Mouse (Mus musculus) liver, embryonic 12.5 days (tissue): ENCODE measurements around the gene H1f0. TPM values are rescaled to one million over a fixed set of nuclear protein-coding genes. Genes with fewer than 3 reads are reported as not detected.
"Not testable (repeated sequence)": the region's sequence is repeated elsewhere in the genome, so short reads cannot be mapped to it uniquely, and the experiment has no call there.

Experiments
- ATAC-seq: fragments of 200-750 bp; cut with Nextera tagmentation; 2 replicates; pipeline ENCODE4 v1.8.0; 2017; ENCODE audit warnings: moderate number of reproducible peaks, mild to moderate bottlenecking, moderate library complexity
- H3K27ac ChIP-seq: fragments of 300-500 bp; sonication (generic); 2 replicates; pipeline ENCODE4 v1.5.1; 2016; ENCODE audit warnings: mild to moderate bottlenecking
- H3K27me3 ChIP-seq: fragments of 300-500 bp; sonication (generic); replicated peaks from 2 replicates; pipeline ENCODE4 v1.6.1; 2016; ENCODE audit warnings: mild to moderate bottlenecking, moderate library complexity
- H3K36me3 ChIP-seq: fragments of 300-500 bp; sonication (generic); 2 replicates; pipeline ENCODE4 v1.6.1; 2016; ENCODE audit warnings: mild to moderate bottlenecking, moderate library complexity
- H3K4me1 ChIP-seq: fragments of 300-500 bp; sonication (generic); 2 replicates; pipeline ENCODE4 v1.6.1; 2016
- H3K4me2 ChIP-seq: fragments of 300-500 bp; sonication (generic); 2 replicates; pipeline ENCODE4 v1.6.1; 2016; ENCODE audit warnings: mild to moderate bottlenecking, moderate library complexity
- H3K4me3 ChIP-seq: fragments of 300-500 bp; sonication (generic); 2 replicates; pipeline ENCODE4 v1.5.1; 2016; ENCODE audit warnings: mild to moderate bottlenecking, moderate library complexity
- H3K9ac ChIP-seq: fragments of 300-500 bp; sonication (generic); 2 replicates; pipeline ENCODE4 v1.6.1; 2016; ENCODE audit warnings: mild to moderate bottlenecking, moderate library complexity
- H3K9me3 ChIP-seq: fragments of 300-500 bp; sonication (generic); replicated peaks from 2 replicates; pipeline ENCODE4 v1.6.1; 2016; ENCODE audit warnings: mild to moderate bottlenecking, moderate library complexity
- WGBS: fragments of 180-500 bp; shearing (Covaris S2); methylation state at CpG from one replicate; pipeline ENCODE4 v1.1.7; 2016; ENCODE audit not compliant: insufficient replicate concordance; 5-methylcytosine and 5-hydroxymethylcytosine counted together
- polyA plus RNA-seq: library from polyadenylated mRNA; unstranded; fragments of >200 nt; fragmentation: Nextera tagmentation; extraction: Ambion mirVana; gene quantifications from 2 replicates; pipeline ENCODE4 v1.2.1, GENCODE M21; 2016

Gene H1f0
- polyA plus RNA-seq, 1 experiment from 2014 or later: 114 TPM

GRCm38 (mm10) chr15:79027291-79028205, 702 bp upstream of the H1f0 start:
- Histone ChIP-seq H3K27me3 (peaks cover 96% of the 10 kb centered on the region), H3K4me2 (peak overlapping the region; percentile 89), H3K4me1 (peaks cover 66% of the 10 kb centered on the region), H3K27ac (peak overlapping the region; percentile 85), H3K9ac (peak overlapping the region; percentile 91), H3K9me3 (no peaks in the 10 kb centered on the region), H3K4me3 (peak overlapping the region; percentile 65), H3K36me3 (no peaks in the 10 kb centered on the region)
- WGBS: 7% methylated on average over 43 of the region's 46 CpGs
- ATAC-seq: no peak

- peak overlapping the region; percentile 65 for H3K4me3 ChIP-seq
- 23% methylated on average over 16 of the region's 16 CpGs for WGBS
- H3K27ac ChIP-seq: peak overlapping the region; percentile 85
- H3K9ac ChIP-seq: peak overlapping the region; percentile 91
- no peaks in the 10 kb centered on the region for H3K36me3 ChIP-seq
- H3K9me3 ChIP-seq: no peaks in the 10 kb centered on the region
- no peak for ATAC-seq
- peaks cover 92% of the 10 kb centered on the region for H3K27me3 ChIP-seq
- H3K4me1 ChIP-seq: peaks cover 56% of the 10 kb centered on the region
- H3K4me2 ChIP-seq: peak overlapping the region; percentile 89
Measured at GRCm38 (mm10) chr15:79028823-79029484, 704 bp downstream of the H1f0 start.

- ATAC-seq: no peak
- Histone ChIP-seq H3K9me3 (no peaks in the 10 kb centered on the region), H3K9ac (peak overlapping the region; percentile 91), H3K4me2 (peak overlapping the region; percentile 89), H3K36me3 (no peaks in the 10 kb centered on the region), H3K27ac (0 out of 2 replicates have a peak overlapping the region, but pooled peaks have one; percentile 23), H3K27me3 (peaks cover 93% of the 10 kb centered on the region), H3K4me1 (peaks cover 56% of the 10 kb centered on the region), H3K4me3 (peak overlapping the region; percentile 65)
- 13% methylated on average over 11 of the region's 11 CpGs for WGBS
Measured at GRCm38 (mm10) chr15:79029519-79030241, 1.4 kb downstream of the H1f0 start.

GRCm38 (mm10) chr15:79030551-79031435, 2.5 kb downstream of the H1f0 start:
- peaks cover 4% of the 10 kb centered on the region; the same call in 1 of the 2 replicates for H3K36me3 ChIP-seq
- H3K4me2 ChIP-seq: peak overlapping the region; percentile 89
- ATAC-seq: peak; percentile 69
- H3K9me3 ChIP-seq: no peaks in the 10 kb centered on the region
- no peak overlapping the region for H3K27ac ChIP-seq
- 3% methylated on average over 52 of the region's 52 CpGs for WGBS
- H3K27me3 ChIP-seq: peaks cover 82% of the 10 kb centered on the region
- H3K4me3 ChIP-seq: peak overlapping the region; percentile 65
- H3K4me1 ChIP-seq: peaks cover 50% of the 10 kb centered on the region
- H3K9ac ChIP-seq: peak overlapping the region; percentile 91; the same call in 1 of the 2 replicates

- not testable (repeated sequence) for H3K9ac ChIP-seq, H3K9me3 ChIP-seq, H3K27ac ChIP-seq, ATAC-seq, H3K4me3 ChIP-seq
- WGBS: 80% methylated on average over 5 of the region's 5 CpGs
- peaks cover 45% of the 10 kb centered on the region for H3K4me1 ChIP-seq
- H3K27me3 ChIP-seq: peaks cover 79% of the 10 kb centered on the region
- H3K4me2 ChIP-seq: peak overlapping the region; percentile 89; the same call in 1 of the 2 replicates
- H3K36me3 ChIP-seq: peaks cover 14% of the 10 kb centered on the region
Measured at GRCm38 (mm10) chr15:79031908-79032307, 3.7 kb downstream of the H1f0 start.

GRCm38 (mm10) chr15:79037913-79038328, 9.7 kb downstream of the H1f0 start:
- 6% methylated on average over 14 of the region's 14 CpGs for WGBS
- peak overlapping the region; percentile 62 for H3K4me2 ChIP-seq
- H3K36me3 ChIP-seq: peaks cover 17% of the 10 kb centered on the region
- 0 out of 2 replicates have a peak overlapping the region, but pooled peaks have one; percentile 2 for H3K9ac ChIP-seq
- H3K9me3 ChIP-seq: no peaks in the 10 kb centered on the region
- H3K4me3 ChIP-seq: peak overlapping the region; percentile 14
- ATAC-seq: peak; percentile 58
- H3K4me1 ChIP-seq: peaks cover 44% of the 10 kb centered on the region
- H3K27me3 ChIP-seq: peaks cover 62% of the 10 kb centered on the region
- peak overlapping the region; percentile 46 for H3K27ac ChIP-seq

GRCm38 (mm10) chr15:79038331-79038730, 10.1 kb downstream of the H1f0 start:
- peaks cover 17% of the 10 kb centered on the region for H3K36me3 ChIP-seq
- WGBS: 58% methylated on average over 10 of the region's 10 CpGs
- no peak overlapping the region for H3K4me3 ChIP-seq
- H3K4me1 ChIP-seq: peaks cover 48% of the 10 kb centered on the region
- H3K27me3 ChIP-seq: peaks cover 66% of the 10 kb centered on the region
- ATAC-seq: no peak
- peak overlapping the region; percentile 46 for H3K27ac ChIP-seq
- H3K9me3 ChIP-seq: no peaks in the 10 kb centered on the region
- peak overlapping the region; percentile 62 for H3K4me2 ChIP-seq
- no peak overlapping the region for H3K9ac ChIP-seq

- Histone ChIP-seq H3K27me3 (peaks cover 68% of the 10 kb centered on the region), H3K9ac (no peak overlapping the region), H3K36me3 (peaks cover 17% of the 10 kb centered on the region), H3K4me2 (peak overlapping the region; percentile 62), H3K4me1 (peaks cover 53% of the 10 kb centered on the region), H3K27ac (no peak overlapping the region), H3K4me3 (no peak overlapping the region), H3K9me3 (no peaks in the 10 kb centered on the region)
- 14% methylated on average over 7 of the region's 7 CpGs for WGBS
- ATAC-seq: peak; percentile 74
Measured at GRCm38 (mm10) chr15:79038853-79039252, 10.6 kb downstream of the H1f0 start.

GRCm38 (mm10) chr15:79040501-79041416, 12.5 kb downstream of the H1f0 start:
- H3K27me3 ChIP-seq: peaks cover 80% of the 10 kb centered on the region
- peak overlapping the region; percentile 34 for H3K4me3 ChIP-seq
- ATAC-seq: no peak
- peaks cover 61% of the 10 kb centered on the region for H3K4me1 ChIP-seq
- 13% methylated on average over 24 of the region's 24 CpGs for WGBS
- H3K27ac ChIP-seq: no peak overlapping the region
- peak overlapping the region; percentile 36; the same call in 1 of the 2 replicates for H3K9ac ChIP-seq
- no peaks in the 10 kb centered on the region for H3K9me3 ChIP-seq
- peaks cover 14% of the 10 kb centered on the region for H3K36me3 ChIP-seq
- H3K4me2 ChIP-seq: peak overlapping the region; percentile 64

- H3K4me1 ChIP-seq: peaks cover 61% of the 10 kb centered on the region
Measured at GRCm38 (mm10) chr15:79041585-79041984, 13.3 kb downstream of the H1f0 start, which contains the start of gene Galr3. TSS of gene Galr3 (plus strand) at chr15:79041885.

More at GRCm38 (mm10) chr15:79041585-79041984, 13.3 kb downstream of the H1f0 start, which contains the start of gene Galr3:
- Histone ChIP-seq H3K36me3 (peaks cover 5% of the 10 kb centered on the region), H3K9me3 (no peaks in the 10 kb centered on the region), H3K4me2 (peak within 1 kb of the TSS; percentile 85), H3K27ac (no peak within 1 kb of the TSS), H3K9ac (peak within 1 kb of the TSS; percentile 50; the same call in 1 of the 2 replicates), H3K27me3 (peaks cover 79% of the 10 kb centered on the region), H3K4me3 (peak within 1 kb of the TSS; percentile 58)
- WGBS: 63% methylated on average over 6 of the region's 6 CpGs
- no peak for ATAC-seq
